Mouse (Mus musculus) limb, embryonic 11.5 days (tissue): ENCODE results near the gene Mdga2. TPM values are rescaled to one million over a fixed set of nuclear protein-coding genes. Genes with fewer than 3 reads are reported as not detected.

ENCODE experiments used
- ATAC-seq: fragments of 200-750 bp; cut with Nextera tagmentation; 2 replicates; pipeline ENCODE4 v1.8.0; 2017; ENCODE audit warnings: low read depth; ENCODE audit not compliant: insufficient number of reproducible peaks, low FRiP score, low TSS enrichment
- DNase-seq: peaks from one replicate; pipeline ENCODE4 v3.0.0-alpha.2; 2015; ENCODE audit warnings: low spot score
- H3K27ac ChIP-seq: fragments of 300-500 bp; sonication (generic); replicated peaks from 2 replicates; pipeline ENCODE4 v1.5.1; 2014; ENCODE audit warnings: low read depth, mild to moderate bottlenecking, low read length
- H3K27me3 ChIP-seq: fragments of 300-500 bp; sonication (generic); 2 replicates; pipeline ENCODE4 v1.6.1; 2014; ENCODE audit warnings: mild to moderate bottlenecking, low read length, mixed read lengths; ENCODE audit not compliant: control insufficient read depth, insufficient read depth
- H3K36me3 ChIP-seq: fragments of 300-500 bp; sonication (generic); 2 replicates; pipeline ENCODE4 v1.6.1; 2014; ENCODE audit warnings: mild to moderate bottlenecking, low read length, moderate library complexity, mixed read lengths; ENCODE audit not compliant: control insufficient read depth, insufficient read depth
- H3K4me1 ChIP-seq: fragments of 300-500 bp; sonication (generic); 2 replicates; pipeline ENCODE4 v1.6.1; 2014; ENCODE audit warnings: low read length, mixed read lengths; ENCODE audit not compliant: control insufficient read depth, insufficient read depth
- H3K4me2 ChIP-seq: fragments of 300-500 bp; sonication (generic); 2 replicates; pipeline ENCODE4 v1.6.1; 2014; ENCODE audit warnings: low read depth, mild to moderate bottlenecking, moderate library complexity; ENCODE audit not compliant: severe bottlenecking
- H3K4me3 ChIP-seq: fragments of 300-500 bp; sonication (generic); 2 replicates; pipeline ENCODE4 v1.5.1; 2014; ENCODE audit warnings: low read depth, low read length
- H3K9ac ChIP-seq: fragments of 300-500 bp; sonication (generic); 2 replicates; pipeline ENCODE4 v1.6.1; 2014; ENCODE audit warnings: mild to moderate bottlenecking, low read length
- H3K9me3 ChIP-seq: fragments of 300-500 bp; sonication (generic); 2 replicates; pipeline ENCODE4 v1.6.1; 2016; ENCODE audit warnings: low read length; ENCODE audit not compliant: control insufficient read depth
- WGBS: fragments of 180-500 bp; shearing (Covaris S2); extraction: QIAGEN DNeasy Blood & Tissue Kit; methylation state at CpG from one replicate; pipeline ENCODE4 v1.1.7; 2014; 5-methylcytosine and 5-hydroxymethylcytosine counted together
- polyA plus RNA-seq: library from polyadenylated mRNA; unstranded; fragments of >200 nt; fragmentation: Nextera tagmentation; extraction: Ambion mirVana; gene quantifications from 2 replicates; pipeline ENCODE4 v1.2.1, GENCODE M21; 2014

Gene Mdga2
- polyA plus RNA-seq, 1 experiment from 2014 or later, result 0.48 TPM

DNA sequence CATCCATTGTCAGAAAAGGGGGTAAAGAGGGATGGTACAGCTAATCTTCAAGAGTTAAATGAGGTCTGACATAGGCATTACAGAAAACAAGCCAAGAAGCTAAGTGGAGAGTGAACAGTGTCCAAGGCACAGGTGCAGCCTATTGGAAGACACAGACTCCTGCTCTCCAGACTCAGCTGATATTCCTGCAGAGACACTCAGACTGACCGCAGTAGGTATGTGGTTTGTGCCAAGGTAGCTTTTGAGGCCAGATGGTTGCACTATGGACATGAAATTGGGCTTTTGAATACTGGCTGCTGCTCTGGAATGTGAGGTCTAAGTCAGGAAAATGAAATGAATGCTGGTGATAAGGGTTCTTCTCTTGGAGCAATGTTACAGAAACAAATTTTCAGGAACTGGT is 44.2 kb downstream of the Mdga2 start:
- ATAC-seq (no peak), DNase-seq (no peak)
- Histone ChIP-seq H3K4me2 (no peak overlapping the region), H3K4me3 (no peak overlapping the region), H3K36me3 (no peaks in the 10 kb centered on the region), H3K27me3 (no peaks in the 10 kb centered on the region), H3K9me3 (no peaks in the 10 kb centered on the region), H3K9ac (no peak overlapping the region), H3K27ac (no peak overlapping the region), H3K4me1 (no peaks in the 10 kb centered on the region)
- 90% methylated on average over 1 of the region's 1 CpGs for WGBS

- WGBS, result 91% methylated on average over 8 of the region's 8 CpGs
- Histone ChIP-seq H3K36me3 (no peaks in the 10 kb centered on the region), H3K4me2 (no peak overlapping the region), H3K9me3 (no peaks in the 10 kb centered on the region), H3K4me3 (no peak overlapping the region), H3K9ac (no peak overlapping the region), H3K27ac (no peak overlapping the region), H3K4me1 (no peaks in the 10 kb centered on the region), H3K27me3 (no peaks in the 10 kb centered on the region)
- no peak for ATAC-seq
- DNase-seq, result no peak
Observed at GRCm38 (mm10) chr12:67156569-67157237, 65.6 kb downstream of the Mdga2 start.

DNA sequence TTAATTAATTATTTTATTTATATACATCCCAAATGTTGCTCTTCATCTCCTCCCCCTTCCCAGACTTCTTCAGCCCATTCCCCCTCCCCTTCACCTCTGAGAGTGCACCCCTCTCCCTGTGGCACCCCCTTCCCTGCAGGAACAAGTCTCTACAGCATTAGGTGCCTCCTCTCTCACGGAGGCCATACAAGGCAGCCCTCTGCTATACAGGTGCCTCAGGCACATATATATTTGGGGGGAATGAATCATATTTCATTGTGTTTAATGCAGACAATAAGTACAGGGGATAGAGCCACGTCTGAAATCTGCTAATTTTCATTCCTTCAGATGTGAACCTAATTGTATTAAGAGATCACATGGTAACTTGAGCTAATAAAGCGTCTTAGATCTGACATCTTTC is 69.3 kb downstream of the Mdga2 start:
- H3K36me3 ChIP-seq, result no peaks in the 10 kb centered on the region
- no peak overlapping the region for H3K27ac ChIP-seq
- WGBS, result 55% methylated on average over 3 of the region's 3 CpGs
- H3K9me3 ChIP-seq, result no peaks in the 10 kb centered on the region
- H3K4me3 ChIP-seq, result no peak overlapping the region
- ATAC-seq (no peak), DNase-seq (no peak)
- H3K4me1 ChIP-seq, result no peaks in the 10 kb centered on the region
- H3K4me2 ChIP-seq, result no peak overlapping the region
- no peak overlapping the region for H3K9ac ChIP-seq
- H3K27me3 ChIP-seq, result no peaks in the 10 kb centered on the region

DNA sequence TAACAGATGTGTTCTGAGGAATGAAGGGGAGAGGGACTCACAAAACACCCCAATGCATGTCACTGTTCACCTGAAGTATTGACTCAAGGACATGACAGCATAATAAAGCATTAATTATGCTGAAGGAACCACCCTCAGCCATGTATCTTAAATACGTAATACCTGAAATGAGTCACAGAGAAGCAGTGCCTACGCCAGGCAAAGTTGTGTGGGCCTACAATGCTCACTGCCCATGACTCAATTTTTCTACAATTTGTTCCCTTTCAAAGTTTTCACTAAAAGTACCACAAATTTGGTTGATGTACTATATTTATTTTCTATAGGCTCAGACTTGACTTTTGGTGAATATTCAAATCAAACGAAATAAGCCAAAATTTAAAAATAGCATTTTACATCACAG is 80.7 kb downstream of the Mdga2 start:
- ATAC-seq, result no peak
- no peak overlapping the region for H3K4me2 ChIP-seq
- no peak overlapping the region for H3K9ac ChIP-seq
- no peaks in the 10 kb centered on the region for H3K27me3 ChIP-seq
- no peaks in the 10 kb centered on the region for H3K9me3 ChIP-seq
- no peak overlapping the region for H3K4me3 ChIP-seq
- no peaks in the 10 kb centered on the region for H3K36me3 ChIP-seq
- DNase-seq, result no peak
- 93% methylated on average over 3 of the region's 3 CpGs for WGBS
- H3K27ac ChIP-seq, result no peak overlapping the region
- no peaks in the 10 kb centered on the region for H3K4me1 ChIP-seq

GRCm38 (mm10) chr12:67140131-67140530 is 82.2 kb downstream of the Mdga2 start:
- no peak for ATAC-seq
- Histone ChIP-seq H3K27ac (no peak overlapping the region), H3K9ac (no peak overlapping the region), H3K4me1 (no peaks in the 10 kb centered on the region), H3K9me3 (no peaks in the 10 kb centered on the region), H3K27me3 (no peaks in the 10 kb centered on the region), H3K4me3 (no peak overlapping the region), H3K4me2 (no peak overlapping the region), H3K36me3 (no peaks in the 10 kb centered on the region)
- no peak for DNase-seq
- 89% methylated on average over 3 of the region's 3 CpGs for WGBS

DNA sequence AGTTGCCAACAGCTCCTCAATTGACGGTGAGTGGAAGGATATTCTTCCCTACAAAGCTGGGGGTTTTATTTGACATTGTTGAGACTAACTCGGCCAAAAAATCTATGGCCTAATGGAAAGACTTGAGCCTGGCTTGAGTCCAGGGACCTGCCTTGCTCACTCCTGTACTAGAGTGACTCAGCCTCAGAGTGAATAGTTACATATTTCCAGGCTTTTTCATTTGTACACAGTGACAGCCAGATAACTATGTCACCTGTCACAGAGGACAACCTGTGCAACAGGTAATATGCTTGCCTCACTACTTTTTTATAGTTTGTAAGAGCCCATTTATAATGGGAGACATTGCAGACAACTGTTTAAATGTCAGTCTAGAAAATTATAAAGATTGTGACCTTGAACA is 94.9 kb downstream of the Mdga2 start:
- Histone ChIP-seq H3K9ac (no peak overlapping the region), H3K4me3 (no peak overlapping the region), H3K4me1 (no peaks in the 10 kb centered on the region), H3K27ac (no peak overlapping the region), H3K36me3 (no peaks in the 10 kb centered on the region), H3K9me3 (no peaks in the 10 kb centered on the region), H3K27me3 (no peaks in the 10 kb centered on the region), H3K4me2 (no peak overlapping the region)
- ATAC-seq (no peak), DNase-seq (no peak)
- WGBS, result 85% methylated on average over 2 of the region's 2 CpGs

DNA sequence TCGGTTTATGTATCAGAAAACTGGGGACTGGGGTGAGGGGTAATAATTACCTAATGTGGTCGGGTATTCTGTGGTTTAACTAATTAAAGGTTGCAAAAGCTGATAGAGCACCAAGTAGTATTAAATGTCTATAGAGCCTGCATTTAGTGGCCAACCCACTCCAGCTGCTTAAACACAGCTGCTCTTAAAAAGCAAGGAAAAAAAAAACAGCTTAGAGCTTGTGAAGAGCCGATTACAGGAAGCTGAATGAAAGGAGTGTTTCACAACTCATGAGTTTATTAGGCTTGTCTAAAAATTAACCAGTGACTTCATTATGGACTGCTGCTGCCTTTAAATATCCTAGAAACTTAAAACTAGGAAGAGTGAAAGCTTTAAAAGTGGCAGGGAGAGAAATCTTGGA is 98.5 kb downstream of the Mdga2 start:
- WGBS, result 52% methylated on average over 3 of the region's 3 CpGs
- no peak for ATAC-seq
- Histone ChIP-seq H3K9me3 (no peaks in the 10 kb centered on the region), H3K4me2 (no peak overlapping the region), H3K27ac (no peak overlapping the region), H3K36me3 (no peaks in the 10 kb centered on the region), H3K4me3 (no peak overlapping the region), H3K9ac (no peak overlapping the region), H3K4me1 (no peaks in the 10 kb centered on the region), H3K27me3 (no peaks in the 10 kb centered on the region)
- no peak for DNase-seq

- Histone ChIP-seq H3K36me3 (no peaks in the 10 kb centered on the region), H3K9me3 (no peaks in the 10 kb centered on the region), H3K4me1 (no peaks in the 10 kb centered on the region), H3K9ac (no peak overlapping the region), H3K27ac (no peak overlapping the region), H3K27me3 (no peaks in the 10 kb centered on the region), H3K4me2 (no peak overlapping the region), H3K4me3 (no peak overlapping the region)
- no peak for ATAC-seq
- no peak for DNase-seq
- 62% methylated on average over 6 of the region's 6 CpGs for WGBS
Observed at GRCm38 (mm10) chr12:67118652-67119515, 103.5 kb downstream of the Mdga2 start.
